Mouse (Mus musculus) regulatory T cell (primary cell): ENCODE results near the gene Aprt.

Experiments used
- in situ Hi-C: fragments of 300-600 bp; cut with MboI, MseI; formaldehyde crosslinking; loops from one replicate; pipeline ENCODE4 v1.15.1; 2025; ENCODE audit warnings: high pct_unique_total_duplicates

Aprt gene

DNA sequence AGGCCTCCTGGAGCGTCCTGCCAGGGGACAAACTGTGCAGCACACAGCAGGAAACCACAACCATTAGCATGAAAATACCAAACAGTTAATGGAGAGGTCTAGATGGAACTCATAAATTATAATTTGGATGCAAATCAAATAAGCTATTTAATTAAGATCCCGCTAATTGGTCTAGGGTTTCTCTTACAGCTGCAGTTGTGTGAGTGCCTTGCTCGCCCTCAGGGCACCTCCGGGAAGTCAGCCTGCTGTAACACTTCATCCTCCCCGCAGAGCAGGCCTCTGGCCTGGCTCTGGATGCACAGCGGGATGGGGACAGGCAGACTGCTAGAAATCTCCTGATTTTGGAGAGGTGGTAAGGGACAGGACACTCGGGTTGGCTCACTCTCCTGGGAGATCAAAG lies 9.5 kb upstream of the Aprt start:
- in situ Hi-C loops: no loop called here

DNA sequence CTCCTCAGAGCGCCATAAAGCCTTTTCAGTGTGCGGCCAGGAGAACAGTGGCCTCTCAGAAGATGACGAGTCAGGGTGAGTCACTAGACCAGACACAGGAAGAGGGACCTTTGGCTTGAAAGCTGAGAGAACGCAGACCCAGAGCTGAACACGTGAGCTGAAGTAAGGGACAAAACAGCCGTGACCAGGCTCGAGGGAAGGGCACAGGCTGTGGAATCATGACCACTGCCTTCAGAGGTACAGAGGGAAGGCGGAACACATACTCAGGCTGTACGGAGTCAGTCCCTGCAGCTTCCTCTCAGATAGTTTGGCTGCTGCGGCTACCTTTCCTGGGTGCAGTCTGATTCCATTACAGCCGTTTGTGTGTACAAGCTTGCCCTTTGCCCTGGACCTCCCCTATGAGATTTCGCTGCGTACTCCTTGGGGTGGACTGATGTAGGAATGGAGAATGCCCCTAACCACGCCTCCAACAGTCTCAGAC lies 8.7 kb upstream of the Aprt start:
- in situ Hi-C loops: no loop called here

DNA sequence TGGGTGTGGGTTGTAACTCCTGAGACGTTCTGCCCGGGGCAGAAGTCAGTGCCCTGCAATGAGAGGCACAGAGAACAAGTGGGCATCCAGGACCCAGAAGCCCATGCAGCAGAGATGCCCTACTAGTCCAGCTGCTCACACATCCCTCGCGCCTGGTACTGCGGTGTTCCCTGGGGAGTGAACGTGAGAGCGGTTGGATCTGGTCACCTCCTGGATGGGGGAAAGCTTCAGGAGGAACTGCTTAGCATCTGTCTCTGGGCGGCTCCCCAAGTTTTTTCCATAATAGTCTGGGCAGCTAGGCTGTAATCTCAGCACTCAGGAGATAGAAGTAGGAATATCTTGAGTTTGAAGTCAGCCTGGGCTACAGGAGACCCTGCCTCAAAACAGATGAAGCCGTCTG lies 8.3 kb upstream of the Aprt start:
- in situ Hi-C loops: no loop called here

DNA sequence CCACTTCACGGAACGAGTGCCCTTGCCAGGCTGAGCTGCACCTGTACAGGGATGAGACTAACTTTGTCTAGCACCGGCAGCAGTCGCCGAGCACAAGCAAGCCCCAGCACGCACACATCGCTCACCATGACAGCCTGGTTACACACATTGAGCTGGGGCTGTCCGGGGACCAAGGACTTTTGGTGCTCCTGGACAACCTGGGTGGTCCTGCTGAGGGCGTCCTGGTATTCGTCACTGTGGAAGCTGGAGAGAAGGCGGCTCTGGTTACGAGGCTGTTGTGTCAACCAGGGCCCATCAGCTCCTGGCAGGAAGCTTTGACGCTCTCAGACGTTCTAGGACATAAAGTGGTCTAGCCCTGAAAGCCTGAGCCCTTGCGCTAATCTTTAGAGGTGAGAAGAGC lies 4.2 kb upstream of the Aprt start:
- in situ Hi-C loops: no loop called here

DNA sequence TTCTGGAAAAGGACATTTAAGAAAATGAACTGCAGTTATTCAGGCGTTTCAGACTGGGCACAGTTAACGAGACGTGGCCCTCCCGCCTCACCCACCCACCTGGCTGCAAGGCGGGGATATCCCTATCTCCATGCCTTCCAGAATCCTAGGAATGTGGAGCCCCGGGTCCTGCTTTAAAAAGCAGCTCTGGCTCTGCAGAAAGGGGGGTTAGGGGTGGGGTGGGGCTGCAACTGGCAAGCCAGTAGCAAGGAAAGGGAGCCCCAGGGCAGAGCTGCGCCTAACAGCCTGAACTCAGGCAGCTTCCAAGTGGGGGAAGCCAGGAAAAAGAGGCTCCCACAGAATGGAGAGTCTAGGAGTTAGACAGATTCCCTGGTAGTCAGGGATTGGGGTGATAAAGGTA lies 2.5 kb upstream of the Aprt start:
- in situ Hi-C loops: no loop called here

DNA sequence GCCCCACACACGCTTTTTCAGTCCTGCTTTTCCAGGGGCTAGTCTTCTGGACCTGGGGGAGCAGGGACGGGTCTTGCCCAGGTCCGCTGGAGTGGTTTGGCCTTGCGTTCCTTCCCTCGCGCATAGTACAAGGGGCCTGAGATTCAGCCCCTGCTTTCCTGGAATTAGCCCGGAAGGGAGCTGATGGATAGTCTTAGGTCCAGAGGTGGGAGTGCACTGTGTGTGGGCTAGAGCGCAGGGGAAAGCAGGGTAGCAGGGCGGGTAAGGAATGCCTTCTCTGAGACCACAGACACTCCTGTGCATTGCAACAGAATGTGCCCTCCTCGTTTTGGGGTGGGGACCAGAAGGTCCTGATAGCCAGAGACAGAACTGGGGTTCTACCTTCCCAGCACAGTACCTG lies 407 bp upstream of the Aprt start:
- in situ Hi-C loops: no loop called here

DNA sequence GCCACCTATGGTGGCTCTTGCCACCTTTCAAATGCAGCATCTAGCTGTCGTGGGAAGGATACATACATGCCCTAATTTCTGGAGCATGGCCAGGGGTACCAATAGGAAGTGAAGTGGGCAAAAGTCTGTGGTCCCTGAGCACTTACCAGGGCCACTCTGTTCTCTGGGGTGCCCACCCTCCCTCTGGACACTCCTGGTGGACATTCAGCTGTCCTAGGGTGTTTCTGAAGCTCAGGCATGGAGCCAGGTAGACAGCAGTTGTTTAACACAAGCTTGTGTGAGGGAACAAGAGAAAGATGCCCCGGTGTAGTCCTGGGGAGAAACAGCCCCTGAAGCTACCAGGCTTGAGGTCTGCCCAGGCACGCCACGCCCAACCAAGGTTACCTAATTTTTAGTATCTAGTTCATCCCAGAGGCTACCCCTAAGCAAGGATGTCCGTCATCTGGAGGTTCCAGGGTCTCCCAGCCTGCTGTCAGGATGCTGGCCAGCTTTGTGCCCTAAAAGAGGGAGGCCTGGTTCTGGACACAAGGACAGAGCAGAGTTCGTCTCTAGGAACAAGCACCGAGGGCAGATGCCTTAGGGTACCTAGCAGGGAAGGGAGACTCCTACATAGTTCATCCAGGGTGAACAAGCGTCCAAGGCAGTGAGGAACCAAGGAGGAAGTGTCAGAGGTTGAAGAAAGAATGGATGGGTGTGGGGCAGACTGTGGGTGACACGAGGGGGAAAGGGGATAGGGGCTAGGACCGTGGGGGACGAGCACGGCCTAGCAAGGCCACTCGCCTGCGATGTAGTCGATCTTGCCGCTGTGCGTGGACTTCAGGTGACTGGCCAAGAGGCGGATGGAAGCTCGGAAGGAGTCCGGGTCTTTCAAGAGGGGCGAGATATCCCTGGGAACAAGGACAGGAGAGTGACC lies 718 bp downstream of the Aprt start:
- in situ Hi-C loops: no loop called here

DNA sequence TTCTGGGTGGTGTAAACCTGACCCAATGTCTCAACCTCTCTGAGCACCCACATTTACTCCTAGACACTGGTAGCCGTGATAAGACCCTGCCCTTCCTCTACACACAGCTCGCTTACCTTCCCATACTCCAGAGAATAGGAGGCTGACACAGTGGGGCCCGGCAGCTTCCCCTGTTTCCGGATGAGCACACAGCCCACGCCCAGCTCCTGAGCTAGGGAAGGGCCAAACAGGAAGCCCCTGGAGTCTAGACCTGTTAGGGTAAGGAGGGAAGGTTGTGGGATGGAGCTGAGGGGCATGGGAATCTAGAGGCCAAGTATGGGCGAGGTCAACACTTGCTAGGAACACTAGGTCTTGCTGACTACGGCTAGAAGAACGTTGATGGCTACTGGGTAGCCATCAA lies 1.4 kb downstream of the Aprt start:
- in situ Hi-C loops: no loop called here

DNA sequence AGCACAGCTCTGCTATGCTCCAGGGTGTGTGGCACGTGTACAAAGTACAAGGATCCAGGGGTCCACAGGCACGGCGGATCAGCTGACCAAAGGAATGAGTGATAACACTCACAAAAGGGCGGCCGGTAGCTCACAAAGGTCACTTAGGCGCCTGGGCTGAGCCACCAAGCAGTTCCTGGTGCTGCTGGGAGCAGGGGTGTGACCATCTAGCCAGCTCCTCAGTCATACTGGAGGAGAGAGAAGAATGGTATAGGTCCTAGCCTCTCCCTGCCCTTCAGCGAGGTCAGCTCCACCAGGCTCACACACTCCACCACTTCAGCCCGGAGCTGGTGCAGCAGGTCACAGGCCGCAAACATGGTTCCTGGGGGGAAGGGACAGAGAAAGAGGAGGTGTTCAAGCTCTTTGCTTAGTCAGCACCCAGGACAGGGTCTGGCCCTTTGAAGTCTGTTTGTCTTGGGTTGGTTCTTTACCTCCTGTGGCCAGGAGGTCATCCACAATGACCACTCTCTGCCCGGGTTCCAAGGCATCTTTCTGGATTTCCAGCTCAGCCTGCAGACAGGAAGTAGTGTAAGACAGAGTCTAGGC lies 1.9 kb downstream of the Aprt start:
- in situ Hi-C loops: loop anchor here (25.0 kb wide), 1 partner anchor 988 kb away; no protein-coding TSS in a partner anchor

DNA sequence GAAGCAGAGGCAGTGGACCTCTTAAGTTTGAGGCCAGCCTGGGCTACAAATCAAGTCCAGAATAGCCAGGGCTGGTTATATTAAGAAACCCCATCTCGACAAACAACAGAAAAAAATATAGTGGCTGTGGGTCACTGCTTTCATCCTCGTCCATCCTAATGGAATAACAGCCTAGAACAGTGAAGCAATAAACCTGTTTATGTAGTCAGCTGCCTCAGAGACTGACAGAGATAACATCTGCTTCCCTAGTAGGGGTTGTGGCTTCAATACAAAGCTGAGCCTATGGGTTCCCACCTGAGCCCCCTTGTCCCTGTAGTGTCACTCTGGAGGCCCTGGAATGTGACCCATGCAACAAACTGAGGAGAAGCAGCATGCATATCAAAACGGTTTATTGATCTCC lies 2.4 kb downstream of the Aprt start:
- in situ Hi-C loops: loop anchor here (25.0 kb wide), 1 partner anchor 988 kb away; no protein-coding TSS in a partner anchor

DNA sequence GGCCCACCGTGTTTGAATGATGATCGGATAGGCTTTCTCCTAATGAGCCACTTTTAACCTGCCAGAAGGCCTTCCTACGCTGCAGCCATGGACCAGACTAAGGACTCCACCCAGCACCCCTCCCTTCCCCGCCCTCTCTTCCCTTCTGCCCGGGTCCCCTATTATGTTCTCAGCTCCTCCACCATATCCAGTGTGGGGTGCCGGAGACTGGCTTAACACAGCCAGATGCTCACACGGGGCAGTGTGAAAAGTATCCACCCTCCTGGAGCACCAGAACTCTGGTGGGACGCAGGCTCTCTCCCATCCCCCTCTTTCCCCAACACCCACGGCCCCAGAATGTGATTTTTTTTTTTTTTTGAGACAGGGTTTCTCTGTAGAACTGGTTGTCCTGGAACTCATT lies 3.1 kb downstream of the Aprt start:
- in situ Hi-C loops: loop anchor here (25.0 kb wide), 1 partner anchor 989 kb away; no protein-coding TSS in a partner anchor

DNA sequence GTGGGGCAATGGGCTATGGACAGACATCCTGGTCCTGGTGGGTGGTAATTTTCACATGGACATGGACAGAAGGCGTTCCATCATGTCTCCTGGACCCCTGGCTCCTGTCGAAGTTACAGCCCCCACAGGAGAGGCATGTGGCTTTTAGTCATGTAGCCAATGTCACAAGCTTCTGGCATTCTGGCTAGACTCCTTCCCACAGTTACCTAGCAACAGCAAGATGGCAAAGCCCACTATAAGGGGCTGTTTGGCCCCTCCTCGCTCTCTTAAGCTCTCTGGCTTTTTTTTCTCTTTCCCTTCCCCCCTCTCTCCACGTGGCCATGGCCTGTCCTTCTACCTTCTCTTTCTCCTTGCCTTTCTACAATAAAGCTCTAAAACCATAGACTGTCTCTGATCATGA lies 3.5 kb downstream of the Aprt start:
- in situ Hi-C loops: loop anchor here (25.0 kb wide), 1 partner anchor 989 kb away; no protein-coding TSS in a partner anchor

DNA sequence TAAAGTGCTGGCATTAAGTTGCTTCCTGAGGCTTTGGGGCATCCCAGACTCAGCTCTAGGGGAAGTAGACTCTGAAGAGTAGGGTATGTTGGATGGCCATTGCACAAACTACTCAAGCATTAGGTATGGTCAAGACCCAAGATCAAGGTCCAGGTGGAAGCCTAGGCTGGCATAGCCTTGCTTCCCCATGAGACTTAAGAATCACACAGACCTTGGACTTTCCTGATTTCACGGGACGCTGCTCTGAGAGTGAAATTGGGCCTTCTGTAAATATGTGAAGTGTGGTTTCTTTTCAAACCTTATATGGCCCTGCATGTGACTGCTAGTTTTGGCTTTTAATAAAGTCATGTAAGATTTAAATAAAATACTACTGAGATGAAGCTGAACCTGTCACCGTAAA lies 4.0 kb downstream of the Aprt start:
- in situ Hi-C loops: loop anchor here (25.0 kb wide), 1 partner anchor 990 kb away; no protein-coding TSS in a partner anchor

DNA sequence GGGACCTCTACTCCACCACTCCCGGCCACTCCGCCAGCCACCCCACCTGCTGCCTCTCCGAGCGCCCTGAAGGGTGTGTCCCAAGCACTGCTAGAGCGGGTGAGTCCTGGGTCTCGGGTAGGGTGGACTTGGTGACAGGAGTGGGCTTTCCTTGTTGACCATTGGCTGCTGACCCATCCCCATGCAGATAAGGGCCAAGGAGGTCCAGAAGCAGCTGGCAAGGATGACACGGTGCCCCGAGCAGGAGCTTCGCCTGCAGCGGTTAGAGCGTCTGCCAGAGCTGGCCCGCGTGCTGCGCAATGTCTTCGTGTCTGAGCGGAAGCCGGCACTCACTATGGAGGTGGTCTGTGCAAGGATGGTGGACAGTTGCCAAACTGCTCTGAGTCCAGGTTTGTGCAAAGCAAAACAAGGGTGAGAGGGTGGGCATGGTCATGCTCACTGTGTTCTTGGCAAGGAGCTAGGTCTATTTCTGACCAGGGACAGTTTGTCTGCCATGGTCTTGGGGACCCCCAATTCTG lies 4.9 kb downstream of the Aprt start:
- in situ Hi-C loops: loop anchor here (25.0 kb wide), 1 partner anchor 990 kb away; no protein-coding TSS in a partner anchor

DNA sequence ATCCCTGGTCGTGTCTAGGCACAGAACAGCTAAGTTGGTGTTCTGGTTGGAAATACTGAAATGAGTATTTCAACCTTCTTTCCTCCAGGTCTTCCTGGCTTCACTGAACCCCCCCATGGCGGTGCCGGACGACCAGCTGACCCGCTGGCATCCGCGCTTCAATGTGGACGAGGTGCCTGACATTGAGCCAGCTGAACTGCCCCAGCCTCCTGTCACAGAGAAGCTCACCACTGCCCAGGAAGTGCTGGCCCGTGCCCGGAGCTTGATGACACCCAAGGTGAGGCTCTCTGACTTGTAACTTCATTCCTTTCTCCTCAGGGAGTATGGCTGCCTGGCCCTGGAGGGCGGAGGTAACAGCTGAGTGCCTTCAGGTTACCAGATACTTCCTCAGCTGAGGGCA lies 5.6 kb downstream of the Aprt start:
- in situ Hi-C loops: loop anchor here (25.0 kb wide), 1 partner anchor 991 kb away; no protein-coding TSS in a partner anchor

DNA sequence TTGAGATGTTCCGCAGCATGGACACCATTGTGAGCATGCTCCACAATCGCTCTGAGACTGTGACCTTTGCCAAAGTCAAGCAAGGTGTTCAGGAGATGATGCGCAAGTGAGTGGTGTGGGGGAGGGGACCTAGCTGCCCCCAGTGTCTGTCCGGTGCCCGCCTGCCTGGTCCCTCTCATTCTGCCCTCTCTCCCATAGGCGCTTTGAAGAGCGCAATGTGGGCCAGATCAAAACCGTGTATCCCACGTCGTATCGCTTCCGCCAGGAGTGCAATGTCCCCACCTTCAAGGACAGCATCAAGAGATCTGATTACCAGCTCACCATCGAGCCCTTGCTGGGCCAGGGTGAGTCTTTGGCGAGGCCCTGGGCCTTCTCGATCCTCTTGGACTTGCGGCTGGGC lies 6.7 kb downstream of the Aprt start:
- in situ Hi-C loops: loop anchor here (10.0 to 25.0 kb wide), 2 partner anchors 992 to 995 kb away; partner anchors contain the start of gene Fbxo31

DNA sequence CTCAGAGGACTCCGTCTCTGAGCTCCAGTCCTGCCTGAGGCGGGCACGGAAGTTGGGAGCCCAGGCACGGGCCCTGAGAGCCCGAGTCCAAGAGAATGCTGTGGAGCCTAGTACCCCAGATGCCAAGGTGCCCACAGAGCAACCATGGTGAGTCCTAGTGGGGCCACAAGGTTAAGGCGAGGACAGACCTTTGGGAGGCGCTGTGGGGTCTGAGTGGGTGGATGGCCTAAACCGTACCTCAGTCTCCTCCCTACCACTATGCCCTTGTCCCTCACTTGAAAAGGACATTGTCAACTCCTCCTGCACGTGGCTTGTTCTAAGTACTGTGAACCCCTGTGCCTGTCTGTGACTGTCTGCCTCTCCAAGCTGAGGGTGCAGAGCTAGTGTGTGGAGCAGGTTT lies 7.4 kb downstream of the Aprt start:
- in situ Hi-C loops: loop anchor here (10.0 to 25.0 kb wide), 2 partner anchors 993 to 995 kb away; partner anchors contain the start of gene Fbxo31

DNA sequence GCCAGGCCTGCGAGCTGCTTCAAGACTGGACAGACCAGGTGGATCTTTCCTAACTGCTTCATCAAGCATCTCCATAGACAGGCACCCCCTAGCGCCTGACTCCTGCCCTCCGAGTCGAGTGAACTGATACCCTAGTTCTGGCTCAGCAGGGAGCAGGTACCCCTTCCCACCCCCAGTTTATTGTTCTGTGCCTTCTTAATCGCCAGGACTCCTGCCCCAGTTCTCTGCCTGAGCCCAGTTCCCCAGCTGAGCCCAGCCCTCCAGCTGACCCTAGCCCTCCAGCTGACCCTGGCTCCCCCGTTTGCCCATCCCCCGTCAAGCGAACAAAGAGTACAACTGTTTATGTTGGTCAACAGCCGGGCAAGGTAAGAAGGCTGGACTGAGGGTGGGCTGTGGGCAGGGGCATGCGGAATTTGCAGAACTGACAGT lies 7.8 kb downstream of the Aprt start:
- in situ Hi-C loops: loop anchor here (10.0 to 25.0 kb wide), 2 partner anchors 993 to 994 kb away; partner anchors contain the start of gene Fbxo31

DNA sequence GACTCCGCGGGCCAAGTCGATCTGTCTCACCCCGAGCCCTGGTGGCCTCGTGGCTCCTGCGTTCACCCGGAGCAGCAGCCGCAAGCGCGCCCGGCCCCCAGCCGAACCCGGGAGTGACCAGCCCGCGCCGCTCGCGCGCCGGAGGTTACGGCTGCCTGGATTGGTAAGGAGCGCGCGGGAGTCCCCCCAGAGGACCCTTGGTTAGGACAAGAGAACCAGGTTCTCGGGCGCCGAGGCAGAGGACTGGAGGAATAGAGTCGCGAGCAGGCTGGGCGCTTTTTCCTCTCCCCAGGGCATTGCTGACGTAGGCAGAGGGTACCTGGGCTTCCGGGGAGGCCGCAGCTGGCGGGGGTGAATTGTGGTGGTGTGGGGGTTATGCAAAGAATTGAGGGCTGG lies 8.6 kb downstream of the Aprt start:
- in situ Hi-C loops: loop anchor here (10.0 to 25.0 kb wide), 2 partner anchors 993 to 994 kb away; partner anchors contain the start of gene Fbxo31

DNA sequence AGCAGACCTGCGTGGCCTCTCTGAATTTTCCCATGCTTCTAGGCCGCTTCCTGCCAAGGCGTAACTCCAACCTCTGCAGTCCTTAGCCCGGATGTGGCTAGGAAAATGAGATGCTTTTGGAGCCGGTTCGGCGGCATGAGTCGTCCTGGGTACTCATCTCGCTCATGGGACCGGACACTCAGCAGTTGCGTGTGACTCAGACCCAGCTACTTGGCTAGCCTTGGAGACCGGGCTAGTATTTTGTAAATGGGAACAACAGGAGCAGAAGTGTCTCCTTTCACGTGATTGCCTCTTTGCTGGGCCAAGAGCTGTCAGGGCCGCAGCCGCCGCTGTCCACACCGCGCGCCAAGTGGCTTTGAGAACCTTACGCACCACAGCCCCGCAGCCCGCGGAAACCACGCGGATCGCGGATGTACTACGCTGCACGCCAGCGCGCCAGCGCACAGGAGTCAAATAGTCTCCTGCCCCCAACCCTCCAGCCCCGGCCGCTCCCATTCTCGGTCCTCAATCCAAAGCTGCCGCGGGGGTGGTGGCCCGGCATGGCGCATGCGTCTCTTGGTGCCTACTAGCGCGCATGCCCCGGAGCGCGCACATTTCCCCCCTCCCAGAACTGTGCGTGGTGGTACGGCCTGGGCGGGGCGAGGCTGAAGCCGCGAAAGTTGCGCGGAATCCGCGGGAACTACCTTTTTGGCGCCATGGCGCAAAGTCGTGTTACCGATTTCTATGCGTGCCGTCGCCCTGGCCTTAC lies 9.2 kb downstream of the Aprt start, which contains the start of gene Cdt1:
Gene Cdt1 (plus strand): TSS at position 655 of the 748 bp plus-strand sequence.
- in situ Hi-C loops: loop anchor here (10.0 to 25.0 kb wide), 2 partner anchors 993 to 995 kb away; partner anchors contain the start of gene Fbxo31

DNA sequence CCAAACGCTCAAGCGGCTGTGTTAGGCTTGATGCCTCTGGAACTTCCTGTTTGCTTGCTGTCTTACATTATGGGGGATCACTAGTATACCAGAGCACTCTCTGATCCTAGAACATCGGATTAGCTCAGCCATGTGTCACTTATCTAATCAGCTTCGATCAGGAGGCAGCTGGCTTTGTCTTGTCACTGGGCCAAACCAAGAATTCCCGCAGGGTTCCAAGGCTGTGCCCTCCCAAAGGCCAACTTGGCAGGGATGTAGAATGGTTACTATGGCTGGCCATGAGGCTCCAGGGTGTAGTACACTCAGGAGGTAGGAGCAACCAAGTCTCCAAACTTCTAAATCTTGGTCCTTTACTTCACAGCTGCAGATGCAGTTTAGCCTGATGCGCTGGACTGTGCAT lies 9.9 kb downstream of the Aprt start:
- in situ Hi-C loops: loop anchor here (10.0 to 25.0 kb wide), 2 partner anchors 992 to 996 kb away; partner anchors contain the start of gene Fbxo31
